Mouse (Mus musculus) embryo, embryonic 9.5 days (tissue): ENCODE results near the gene Cdh23.

Experiments
- DNase-seq: peaks from one replicate; pipeline ENCODE4 v3.0.0-alpha.2; 2017; ENCODE audit errors: extremely low spot score

The Cdh23 gene

GRCm38 (mm10) chr10:60260557-60261294 lies 435.6 kb downstream of the Cdh23 start:
- DNase-seq = no peak

- no peak for DNase-seq
Measured at GRCm38 (mm10) chr10:60257261-60257825, 438.9 kb downstream of the Cdh23 start.

- DNase-seq = no peak
Measured at GRCm38 (mm10) chr10:60256088-60256487, 440.2 kb downstream of the Cdh23 start.
